Mouse (Mus musculus) hindlimb bud, embryonic 11.5 days (tissue): ENCODE measurements around the gene Coq8b.

Source experiments
- DNase-seq: peaks from one replicate; pipeline ENCODE4 v3.0.0-alpha.2; 2012; ENCODE audit warnings: low read depth, low spot score; ENCODE audit errors: extremely low spot score

Coq8b gene

DNA sequence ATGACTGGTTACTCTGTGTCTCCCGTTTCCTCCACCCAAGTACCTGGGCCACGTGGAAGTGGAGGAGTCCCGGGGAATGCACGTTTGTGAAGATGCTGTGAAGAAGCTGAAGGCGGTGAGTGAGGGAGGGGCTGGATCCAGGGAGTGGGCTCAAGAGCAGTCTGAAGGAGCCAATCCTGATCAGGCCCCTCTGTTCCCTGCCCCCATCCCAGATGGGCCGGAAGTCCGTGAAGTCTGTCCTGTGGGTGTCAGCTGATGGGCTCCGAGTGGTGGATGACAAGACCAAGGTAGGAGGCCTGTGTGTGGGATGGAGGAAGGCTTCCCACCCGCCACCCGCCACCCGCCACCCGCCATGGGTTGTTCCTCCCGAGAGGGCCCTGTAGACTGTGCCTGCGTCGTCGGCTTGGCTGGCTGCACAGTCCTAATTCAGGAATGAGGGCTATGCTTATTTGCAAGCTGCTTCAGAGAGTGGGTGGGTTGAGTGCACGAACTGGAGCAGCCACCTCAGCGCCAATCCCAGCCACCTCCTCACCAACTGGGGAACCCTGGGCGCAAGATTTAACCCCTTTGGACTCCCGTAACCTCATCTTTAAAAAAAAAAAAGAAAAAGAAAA is 33.8 kb downstream of the Coq8b start:
- DNase-seq, result no peak

DNA sequence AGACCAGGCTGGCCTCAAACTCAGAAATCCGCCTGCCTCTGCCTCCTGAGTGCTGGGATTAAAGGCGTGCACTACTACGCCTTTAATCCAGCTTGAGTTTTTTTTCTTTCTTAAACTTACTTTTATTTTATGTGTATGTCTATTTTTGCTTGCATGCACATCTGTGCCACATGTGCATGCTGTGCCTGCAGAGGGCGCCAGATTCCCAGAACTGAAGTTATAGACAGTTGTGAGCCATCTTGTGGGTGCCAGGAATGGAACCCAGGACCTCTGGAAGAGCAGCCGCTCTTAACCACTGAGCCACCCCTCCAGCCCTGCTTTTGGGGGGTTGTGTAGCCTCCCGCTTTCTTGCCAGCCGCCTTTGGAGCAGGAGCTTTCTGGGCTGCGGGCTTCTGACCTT is 38.6 kb downstream of the Coq8b start:
- DNase-seq, result no peak

DNA sequence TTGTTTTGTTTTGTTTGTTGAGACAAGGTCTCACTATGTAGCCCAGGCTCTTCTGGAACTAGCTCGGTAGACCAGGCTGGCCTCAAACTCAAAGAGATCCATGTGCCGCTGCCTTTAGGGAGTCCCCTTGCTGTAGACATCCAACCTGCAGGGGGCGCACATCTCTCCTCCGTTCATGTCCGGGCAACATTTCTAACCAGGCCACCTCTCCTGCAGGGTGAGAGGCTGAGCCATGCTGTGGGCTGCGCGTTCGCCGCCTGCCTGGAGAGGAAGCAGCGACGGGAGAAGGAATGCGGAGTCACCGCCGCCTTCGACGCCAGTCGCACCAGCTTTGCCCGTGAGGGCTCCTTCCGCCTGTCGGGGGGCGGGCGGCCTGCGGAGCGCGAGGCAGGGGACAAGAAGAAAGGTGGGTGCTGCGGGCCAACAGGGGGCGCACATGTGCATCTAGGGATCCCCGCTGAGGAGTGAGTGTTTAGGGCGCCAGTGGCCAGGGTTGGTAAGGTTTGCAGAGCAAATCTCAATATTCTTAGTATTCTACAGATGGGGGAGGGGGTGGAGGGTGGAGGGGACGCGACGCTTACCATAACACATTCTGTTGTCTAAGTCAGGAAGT is 41.0 kb downstream of the Coq8b start:
- no peak for DNase-seq

DNA sequence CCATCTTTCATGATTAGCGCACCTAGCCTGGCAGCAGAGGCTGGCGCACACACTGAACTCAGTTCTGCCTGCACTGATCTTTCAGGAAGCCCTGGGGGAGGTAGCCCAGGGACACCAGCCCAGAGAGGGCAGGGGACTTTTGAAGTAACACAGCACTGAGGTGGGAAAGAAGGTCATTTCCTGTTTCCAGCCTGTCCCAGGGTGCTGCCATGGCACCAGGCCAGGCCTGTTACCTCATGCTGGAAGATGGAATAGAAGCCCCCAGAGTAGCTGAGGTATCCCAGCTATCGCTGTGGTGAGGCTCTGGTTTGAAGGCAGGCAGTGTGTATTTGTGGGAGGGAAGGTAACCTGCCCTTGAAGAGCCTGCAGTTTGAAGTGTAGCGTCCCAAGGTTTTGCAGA is 42.1 kb downstream of the Coq8b start:
- no peak for DNase-seq

DNA sequence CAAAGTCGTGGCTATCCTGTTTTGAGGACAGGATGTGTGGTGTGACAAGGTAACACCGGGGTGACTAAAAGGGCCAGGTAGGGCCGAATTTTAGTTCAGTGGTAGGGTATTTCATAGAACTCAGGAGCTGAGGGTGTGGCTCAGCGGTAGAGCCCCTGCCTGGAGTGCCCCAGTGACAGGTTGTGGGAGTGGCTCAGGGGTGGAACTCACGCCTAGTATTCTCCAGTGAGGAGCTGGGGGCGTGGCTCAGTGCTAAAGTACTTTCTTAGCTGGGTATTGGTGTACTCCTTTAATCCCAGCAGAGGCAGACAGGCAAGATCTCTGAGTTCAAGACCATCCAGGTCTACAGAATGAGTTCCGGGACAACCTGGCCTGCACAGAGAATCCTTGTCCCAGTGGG is 43.2 kb downstream of the Coq8b start:
- DNase-seq, result no peak

DNA sequence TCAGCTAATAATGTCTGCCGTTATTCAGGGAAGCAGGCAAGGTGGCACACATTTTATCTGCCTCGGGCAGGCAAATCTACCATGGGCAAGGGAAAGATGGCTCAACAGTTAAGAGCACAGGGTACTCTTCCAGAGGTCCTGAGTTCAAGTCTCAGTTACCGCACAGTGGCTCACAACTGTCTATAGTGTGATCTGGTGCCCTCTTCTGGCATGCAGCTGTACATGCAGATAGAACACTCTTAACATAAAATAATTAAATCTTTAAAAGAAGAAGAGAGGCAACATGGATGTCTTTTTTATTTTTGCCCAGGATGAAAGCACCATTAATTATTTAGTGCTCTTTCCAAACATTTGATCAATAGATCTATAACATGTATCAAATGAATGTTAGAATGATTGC is 44.4 kb downstream of the Coq8b start:
- DNase-seq, result no peak

DNA sequence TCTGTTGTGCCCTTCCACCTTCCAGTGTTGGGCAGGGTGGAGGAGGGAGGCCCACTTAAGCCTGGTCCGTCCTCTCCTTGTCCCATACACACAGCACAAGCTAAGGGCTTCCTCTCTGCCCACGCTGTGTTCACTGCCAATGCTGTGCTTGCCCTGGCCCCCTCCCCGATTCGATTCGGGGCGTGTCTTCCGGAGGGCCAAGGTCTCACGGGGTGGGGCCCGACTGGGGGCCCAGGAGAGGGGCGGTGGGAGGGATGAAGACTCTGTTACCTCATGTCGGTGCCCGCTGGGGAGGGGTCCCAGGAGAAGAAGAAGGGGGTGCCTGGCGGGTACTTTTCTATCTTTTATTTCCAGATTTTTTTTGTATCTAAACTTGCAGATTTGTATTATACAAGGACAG is 48.9 kb downstream of the Coq8b start:
- DNase-seq, result no peak

DNA sequence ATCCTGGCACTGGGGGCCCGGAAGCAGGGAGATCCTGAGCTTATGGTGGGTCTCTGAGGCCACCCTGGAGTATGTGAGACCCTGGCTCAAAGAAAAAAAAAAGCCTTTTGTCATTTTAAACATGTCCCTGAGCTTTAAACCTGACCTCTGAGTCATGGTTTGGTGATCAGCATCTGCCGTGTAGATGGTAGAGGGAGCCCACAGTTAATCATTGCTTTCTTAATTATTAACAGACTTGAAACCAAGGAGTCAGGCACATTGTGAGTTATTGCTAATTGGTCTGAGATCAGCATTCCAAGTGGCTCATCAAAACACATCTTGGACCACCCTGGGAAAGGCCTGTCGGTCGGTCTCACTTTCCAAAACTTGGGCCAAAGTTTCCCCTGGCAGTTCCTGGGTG is 49.4 kb downstream of the Coq8b start:
- no peak for DNase-seq

DNA sequence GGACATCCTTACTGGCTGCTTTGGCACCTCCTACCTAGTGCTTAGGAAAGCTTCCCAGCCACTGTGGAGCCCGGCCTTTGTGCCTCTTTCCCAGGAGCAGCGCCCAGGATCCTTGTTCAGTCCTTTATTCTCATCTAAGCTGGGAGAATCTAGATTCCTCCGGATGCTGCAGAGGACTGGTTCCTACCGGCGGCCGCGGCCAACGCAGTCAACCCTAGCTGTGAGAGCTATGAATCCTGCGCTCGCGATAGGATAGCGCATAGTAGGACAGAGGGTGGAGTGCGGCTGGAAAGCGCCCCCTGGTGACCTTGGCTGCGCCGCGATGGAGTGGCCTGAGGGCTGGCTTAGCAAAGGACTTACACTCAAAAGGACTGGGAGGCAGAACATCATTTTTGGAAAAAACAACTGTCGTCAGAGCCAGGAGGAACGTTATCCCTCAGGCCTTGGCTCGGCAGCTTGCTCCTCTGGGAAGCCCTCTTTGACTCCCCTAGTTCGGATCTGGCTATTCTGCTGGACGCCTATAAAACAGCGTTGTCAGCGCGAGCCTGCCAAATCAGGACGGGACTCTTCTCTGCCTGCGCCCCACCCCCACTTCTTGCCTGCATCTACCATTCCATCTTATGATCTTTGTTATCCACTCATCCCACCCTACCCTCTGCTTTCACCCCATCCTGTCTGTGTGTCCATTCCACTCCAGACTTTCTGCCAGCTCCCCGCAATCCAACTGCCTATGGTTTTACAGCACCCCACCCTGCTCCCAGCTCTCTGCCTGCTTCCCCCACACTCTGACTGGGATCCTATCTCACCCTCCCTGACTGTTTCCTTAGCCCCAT is 52.3 kb downstream of the Coq8b start:
- DNase-seq, result no peak

DNA sequence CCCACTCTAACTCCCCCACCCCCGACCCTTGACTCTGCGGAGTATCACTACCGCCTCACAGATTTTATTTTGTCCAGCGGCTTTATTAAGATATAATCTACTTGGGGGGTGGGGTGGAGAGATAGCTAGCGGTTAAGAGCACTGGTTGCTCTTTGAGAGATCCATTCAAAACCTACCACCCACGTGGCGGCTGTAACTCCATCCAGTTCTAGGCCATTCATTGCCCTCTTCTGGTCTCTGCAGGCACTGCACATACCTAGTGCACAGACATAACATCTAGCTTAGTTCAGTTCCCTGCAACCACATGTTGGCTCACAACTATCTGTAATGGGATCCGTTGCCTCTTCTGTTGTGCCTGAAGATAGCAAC is 52.9 kb downstream of the Coq8b start:
- peak; percentile 37 for DNase-seq

DNA sequence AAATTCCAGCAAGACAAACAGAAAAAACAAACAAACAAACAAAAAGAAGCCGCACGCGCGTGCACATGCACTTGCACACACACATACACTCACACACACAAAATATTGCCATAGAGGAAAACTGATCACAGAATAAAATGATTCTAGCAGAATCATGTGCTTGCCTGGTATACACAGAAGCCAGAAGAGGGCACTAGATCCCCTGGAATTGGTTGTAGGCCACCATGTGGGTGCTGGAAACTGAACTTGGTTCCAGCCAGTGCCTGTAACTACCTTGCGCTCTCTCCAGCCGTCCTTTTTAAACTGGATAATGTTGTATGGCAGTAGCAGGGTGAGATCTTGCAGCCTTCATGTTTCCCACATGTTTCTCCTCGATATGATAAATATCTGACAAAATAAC is 55.9 kb downstream of the Coq8b start:
- DNase-seq, result no peak

DNA sequence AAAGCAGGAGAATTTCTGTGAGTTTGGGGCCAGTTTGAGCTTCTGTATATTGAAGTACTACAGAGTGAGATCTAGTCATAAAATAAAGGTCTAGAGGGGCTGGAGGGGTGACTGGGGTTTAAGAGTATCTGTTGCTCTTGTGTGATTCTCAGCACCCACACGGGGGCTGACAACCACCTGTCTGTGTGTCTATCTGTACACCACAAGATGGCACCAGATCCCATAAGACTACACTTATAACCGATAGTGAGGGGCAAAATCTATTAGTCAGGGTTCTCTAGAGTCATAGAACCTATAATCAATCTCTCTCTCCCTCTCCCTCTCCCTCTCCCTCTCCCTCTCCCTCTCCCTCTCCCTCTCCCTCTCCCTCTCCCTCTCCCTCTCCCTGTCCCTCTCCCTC is 57.7 kb downstream of the Coq8b start:
- no peak for DNase-seq

DNA sequence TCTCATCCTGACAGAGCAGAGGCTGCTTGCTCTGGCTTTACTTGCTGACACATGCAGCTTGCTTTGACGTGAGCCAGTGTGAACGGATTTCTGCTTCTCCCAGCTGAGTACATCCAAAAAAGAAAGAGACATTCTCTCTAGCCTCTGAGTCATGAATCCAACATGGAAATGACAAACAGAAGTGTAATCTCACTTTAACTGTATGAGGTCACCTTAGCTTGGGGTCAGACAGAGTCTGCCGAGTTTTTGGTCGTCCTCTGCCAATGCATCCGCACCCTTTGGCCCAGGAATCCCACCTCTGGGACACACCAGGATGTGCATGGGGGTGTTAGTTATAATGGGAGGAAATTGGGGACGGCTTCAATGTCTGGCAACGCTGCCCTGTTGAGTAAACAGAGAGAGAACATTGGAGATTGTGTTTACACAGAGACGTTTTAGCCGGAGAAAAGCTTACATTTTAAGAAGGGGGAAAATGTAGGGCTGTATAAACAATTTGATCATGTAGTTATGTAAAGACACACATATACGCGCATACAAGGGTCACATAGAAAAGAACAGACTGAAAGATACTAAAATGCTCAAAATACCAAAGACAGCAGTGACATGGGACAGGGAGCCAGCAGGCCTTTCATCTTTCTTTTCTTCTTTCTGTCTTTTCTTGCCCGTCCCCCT is 59.1 kb downstream of the Coq8b start:
- DNase-seq, result no peak

DNA sequence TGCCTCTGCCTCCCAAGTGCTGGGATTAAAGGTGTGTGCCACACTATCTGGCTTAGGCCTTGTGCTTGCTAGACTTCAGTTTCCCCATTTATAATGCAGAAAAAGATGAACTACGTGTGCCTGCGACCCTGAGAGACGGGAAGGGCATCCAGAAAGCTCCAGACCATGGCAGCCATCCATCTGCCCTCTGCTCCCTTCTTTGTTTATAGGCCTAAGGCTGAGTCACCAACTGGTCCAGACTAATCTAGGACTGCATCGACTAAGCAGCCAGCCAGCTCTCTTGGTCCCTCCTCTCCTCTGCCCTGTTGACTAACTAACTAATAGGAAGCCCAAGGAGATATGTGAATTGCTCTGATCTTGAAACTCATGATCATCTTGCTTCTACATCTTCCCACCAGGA is 63.1 kb downstream of the Coq8b start:
- DNase-seq, result no peak

DNA sequence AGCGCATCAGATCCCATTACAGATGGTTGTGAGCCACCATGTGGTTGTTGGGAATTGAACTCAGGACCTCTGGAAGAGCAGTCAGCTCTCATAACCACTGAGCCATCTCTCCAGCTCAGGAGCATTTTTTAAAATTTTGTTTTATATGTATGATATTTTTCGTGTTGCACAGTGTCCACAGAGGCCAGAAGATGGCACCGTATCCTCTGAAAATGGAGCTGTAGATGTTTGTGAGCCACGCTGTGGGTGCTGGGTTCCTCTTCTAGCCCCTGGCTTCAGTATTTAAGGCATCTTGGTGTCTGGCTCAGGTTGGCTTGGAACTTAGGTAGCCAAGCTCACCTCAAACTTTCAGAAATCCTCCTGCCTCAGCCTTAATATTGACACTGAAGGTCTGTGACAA is 63.7 kb downstream of the Coq8b start:
- DNase-seq, result no peak

DNA sequence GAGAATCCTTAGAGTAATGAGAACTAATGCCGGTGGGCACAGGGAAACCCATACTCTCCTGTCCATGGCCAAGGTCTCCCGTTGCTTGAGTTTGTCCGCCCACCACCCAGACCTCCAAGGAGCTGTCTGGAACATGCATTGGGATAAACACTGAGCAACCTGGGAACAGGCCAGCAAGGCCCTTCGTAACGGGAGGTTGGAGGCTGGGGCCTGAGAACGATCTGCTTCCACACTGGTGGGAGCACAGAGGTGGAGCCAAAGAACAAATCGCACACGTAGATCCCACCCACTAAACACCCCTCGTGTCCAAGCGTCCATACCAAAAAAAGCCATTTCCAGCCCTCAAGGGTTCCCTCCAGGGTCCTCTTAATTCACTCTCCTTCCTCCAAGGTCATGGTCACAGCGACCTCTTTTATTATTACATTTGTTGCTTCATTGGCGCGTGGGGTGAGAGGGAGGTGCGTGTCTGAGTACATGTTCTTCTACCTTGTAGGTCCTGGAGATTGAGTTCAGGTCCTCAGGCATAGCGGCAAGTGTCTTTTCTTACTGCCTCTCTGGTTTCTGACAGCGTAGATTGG is 65.3 kb downstream of the Coq8b start:
- DNase-seq, result no peak

DNA sequence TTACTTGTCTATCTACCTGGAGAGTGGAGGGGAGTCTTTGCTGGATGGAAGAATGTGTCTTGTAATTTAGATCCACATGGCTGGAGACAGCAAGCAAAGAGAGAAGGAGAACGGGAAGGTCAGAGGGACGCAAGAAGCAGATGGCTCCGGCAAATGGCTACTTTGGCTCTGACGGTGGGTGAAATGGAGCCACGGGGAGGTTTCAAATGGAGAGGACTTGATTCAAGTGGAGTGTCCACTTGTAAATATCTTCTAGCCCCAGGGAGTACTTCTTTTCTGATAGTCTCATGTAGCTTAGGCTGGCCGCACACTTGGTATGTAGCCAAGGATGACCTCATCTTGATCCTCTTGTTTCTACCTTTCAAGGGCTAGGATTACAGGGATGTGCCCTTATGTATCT is 66.0 kb downstream of the Coq8b start:
- no peak for DNase-seq

DNA sequence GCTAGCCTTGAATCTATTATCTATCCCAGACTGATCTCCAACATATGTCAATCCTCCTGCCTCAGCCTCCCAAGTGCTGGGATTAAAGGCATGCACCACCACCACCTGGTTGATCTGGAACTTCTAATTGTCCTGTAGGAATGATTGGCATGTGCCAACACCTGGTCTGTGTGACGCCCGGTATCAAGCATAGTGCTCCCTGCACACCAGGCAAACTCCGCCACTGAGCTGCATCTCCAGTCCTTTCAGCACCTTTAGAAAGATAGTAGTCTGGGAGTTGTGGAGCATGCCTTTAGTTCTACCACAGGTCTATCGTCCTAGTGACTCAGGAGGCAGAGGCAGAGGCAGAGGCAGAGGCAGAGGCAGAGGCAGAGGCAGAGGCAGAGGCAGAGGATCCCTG is 67.5 kb downstream of the Coq8b start:
- DNase-seq, result no peak

DNA sequence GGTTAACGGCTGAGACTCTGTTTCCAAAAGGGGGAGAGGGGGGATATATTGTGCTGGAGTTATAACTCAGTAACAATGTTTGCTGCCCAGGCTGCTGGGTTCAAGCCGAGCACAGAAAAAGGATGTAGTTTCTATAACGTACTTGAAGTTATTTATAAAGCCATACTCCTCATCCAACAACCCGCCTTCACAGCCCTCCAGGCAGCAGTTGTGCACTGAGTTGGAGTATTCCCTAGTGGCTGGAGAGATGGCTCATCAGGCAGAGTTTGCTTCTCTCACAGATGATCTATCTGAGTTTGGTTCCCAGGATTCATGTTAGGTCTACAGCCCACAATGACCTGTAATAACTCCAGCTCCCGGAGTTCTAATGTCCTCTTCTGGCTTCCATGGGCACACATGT is 68.0 kb downstream of the Coq8b start:
- no peak for DNase-seq

DNA sequence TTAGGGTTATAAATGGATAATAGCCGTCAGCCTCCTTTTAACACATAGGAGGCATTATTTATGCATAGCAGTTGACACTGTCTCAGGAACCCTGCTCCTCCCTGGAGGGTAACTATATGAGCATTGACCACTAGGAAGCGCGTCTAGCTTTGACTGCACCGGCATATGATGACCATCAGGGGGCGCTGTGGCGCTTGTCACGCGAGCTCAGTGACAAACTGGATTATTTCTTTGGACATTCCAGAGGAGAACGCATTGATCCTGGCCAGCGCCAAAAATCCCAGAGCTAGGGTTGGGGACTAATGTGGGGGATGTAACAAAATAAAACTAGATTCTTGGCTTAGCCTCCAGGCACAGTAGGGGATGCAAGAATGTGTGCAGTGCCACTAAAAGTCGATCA is 69.3 kb downstream of the Coq8b start:
- no peak for DNase-seq

DNA sequence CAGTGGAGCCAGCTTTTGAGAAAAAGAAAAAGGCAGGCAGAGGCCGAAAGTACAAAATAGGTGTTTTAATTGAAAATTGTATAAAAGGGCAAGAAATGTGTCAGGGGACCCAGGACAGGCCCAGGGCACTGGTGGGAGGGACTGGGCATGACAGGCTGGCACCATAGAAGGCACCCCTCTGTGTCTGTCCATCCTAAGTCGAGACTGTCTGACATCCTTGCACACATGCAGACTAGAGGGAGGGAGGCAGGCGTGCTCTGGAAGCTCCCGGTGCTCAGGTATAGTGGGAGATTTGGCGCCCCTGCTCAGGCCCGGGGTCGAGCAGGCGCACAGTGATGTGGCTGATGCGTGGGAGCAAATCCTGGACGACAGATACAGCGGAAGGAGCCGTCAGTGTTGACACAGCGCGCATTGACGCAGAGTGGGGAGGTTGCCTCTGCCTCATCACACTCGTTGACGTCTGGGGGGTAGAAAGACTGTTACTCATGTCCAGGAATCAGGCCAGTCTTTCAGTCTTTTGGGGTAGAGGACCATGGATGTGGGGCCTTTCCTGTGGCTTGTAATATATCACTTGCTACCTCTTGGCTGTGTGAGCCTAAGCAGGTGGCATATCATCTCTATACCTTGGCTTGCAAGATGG is 72.4 kb downstream of the Coq8b start:
- DNase-seq, result no peak
